Mouse (Mus musculus) heart, postnatal 4 days (tissue): ENCODE measurements around the gene Mical3. TPM values are rescaled to one million over a fixed set of nuclear protein-coding genes. Genes with fewer than 3 reads are reported as not detected.
A peak's percentile ranks its signal among the peaks of the same experiment; 100 is the strongest.

ENCODE experiments used
- DNase-seq: peaks from one replicate; pipeline ENCODE4 v3.0.0; 2021
- total RNA-seq, 2 experiments: library from RNA; stranded (reverse); gene quantifications; 2 replicates each; pipeline ENCODE4 v1.2.3; 2021

The Mical3 gene
- total RNA-seq, 2 experiments from 2014 or later: 201 to 216 TPM

- DNase-seq: no peak
Measured at GRCm38 (mm10) chr6:121051972-121052629, 78.7 kb downstream of the Mical3 start.

- DNase-seq: peak; percentile 45
Measured at GRCm38 (mm10) chr6:121051411-121051810, 79.4 kb downstream of the Mical3 start.

GRCm38 (mm10) chr6:121048696-121049095, 82.1 kb downstream of the Mical3 start:
- DNase-seq: no peak

- no peak for DNase-seq
Measured at GRCm38 (mm10) chr6:121045345-121046080, 85.3 kb downstream of the Mical3 start.

GRCm38 (mm10) chr6:121043434-121044189, 87.2 kb downstream of the Mical3 start:
- no peak for DNase-seq

- DNase-seq: no peak
Measured at GRCm38 (mm10) chr6:121039719-121040118, 91.1 kb downstream of the Mical3 start.

GRCm38 (mm10) chr6:121039286-121039685, 91.5 kb downstream of the Mical3 start:
- no peak for DNase-seq

- no peak for DNase-seq
Measured at GRCm38 (mm10) chr6:121037086-121037485, 93.7 kb downstream of the Mical3 start.

- no peak for DNase-seq
Measured at GRCm38 (mm10) chr6:121035929-121036328, 94.9 kb downstream of the Mical3 start.

GRCm38 (mm10) chr6:121035268-121035667, 95.5 kb downstream of the Mical3 start:
- DNase-seq: no peak

GRCm38 (mm10) chr6:121033250-121033649, 97.5 kb downstream of the Mical3 start:
- DNase-seq: no peak

GRCm38 (mm10) chr6:121031370-121031769, 99.4 kb downstream of the Mical3 start:
- no peak for DNase-seq

- no peak for DNase-seq
Measured at GRCm38 (mm10) chr6:121029897-121030589, 100.8 kb downstream of the Mical3 start.

GRCm38 (mm10) chr6:121028514-121028913, 102.3 kb downstream of the Mical3 start:
- DNase-seq: no peak

GRCm38 (mm10) chr6:121027314-121027713, 103.5 kb downstream of the Mical3 start:
- DNase-seq: peak; percentile 68

GRCm38 (mm10) chr6:121026866-121027265, 103.9 kb downstream of the Mical3 start:
- DNase-seq: no peak

- no peak for DNase-seq
Measured at GRCm38 (mm10) chr6:121026019-121026584, 104.7 kb downstream of the Mical3 start.

GRCm38 (mm10) chr6:121018147-121018546, 112.7 kb downstream of the Mical3 start:
- DNase-seq: peak; percentile 35

- DNase-seq: peak; percentile 74
Measured at GRCm38 (mm10) chr6:121017436-121018031, 113.3 kb downstream of the Mical3 start.

- no peak for DNase-seq
Measured at GRCm38 (mm10) chr6:121016097-121016496, 114.7 kb downstream of the Mical3 start.

- peak; percentile 28 for DNase-seq
Measured at GRCm38 (mm10) chr6:121014339-121014738, 116.5 kb downstream of the Mical3 start.

GRCm38 (mm10) chr6:121013750-121014149, 117.0 kb downstream of the Mical3 start:
- DNase-seq: peak; percentile 79
